ENCODE assay signal across 8 mouse cellular contexts in the genomic region with DNA sequence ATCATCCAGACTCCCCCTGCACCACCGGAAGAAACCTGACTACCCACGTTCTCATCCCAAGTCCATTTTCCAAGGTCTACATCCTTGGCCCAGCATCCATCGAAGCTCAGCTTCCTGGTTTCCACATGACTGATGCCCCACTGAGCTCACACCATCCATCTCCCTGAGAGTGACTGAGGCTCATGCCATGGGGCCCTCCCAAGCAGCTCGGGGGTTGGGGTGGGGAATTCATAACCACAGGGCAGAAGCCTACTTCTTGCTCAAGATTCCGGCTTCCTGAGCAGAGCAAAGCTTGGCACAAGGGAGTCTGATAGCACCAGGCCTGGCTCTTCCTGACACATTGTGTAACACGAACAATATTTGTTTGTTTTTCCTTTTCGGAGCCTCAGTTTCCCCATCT. TPM values are rescaled to one million over a fixed set of nuclear protein-coding genes. Genes with fewer than 3 reads are reported as not detected.
DNase-seq lines count a peak whose midpoint lies in the region; ATAC-seq and TF ChIP-seq lines count a peak whose summit lies in the region.

No protein-coding gene starts in this region.

- peak overlapping the region; percentile 12; the same call in 1 of the 2 replicates for H3K4me3 ChIP-seq in lung, embryonic 14.5 days (ENCODE audit: low read depth, low read length)
- no peak overlapping the region for H3K4me3 ChIP-seq in embryonic facial prominence, embryonic 14.5 days (ENCODE audit: low read depth, low read length)
- peak overlapping the region; percentile 59; the same call in 1 of the 2 replicates for H3K4me3 ChIP-seq in limb, embryonic 12.5 days (replicated peaks)
- peak overlapping the region; percentile 57 for H3K4me3 ChIP-seq in neural tube, embryonic 15.5 days (replicated peaks)

- DNase-seq in lung, embryonic 14.5 days, result no peak
- DNase-seq in lung, postnatal 4 days, result no peak
- DNase-seq in embryonic facial prominence, embryonic 14.5 days (ENCODE audit: low spot score), result no peak
- no peak for DNase-seq in urinary bladder, postnatal 10 days (ENCODE audit: low spot score)
- DNase-seq in frontal cortex, adult 2 months (ENCODE audit: extremely low spot score in 1 of 2, low spot score in 1 of 2), result no peak

- 64% methylated on average over 7 of the region's 7 CpGs for WGBS in lung, embryonic 14.5 days
- WGBS in embryonic facial prominence, embryonic 14.5 days, result 75% methylated on average over 7 of the region's 7 CpGs
- 78% methylated on average over 7 of the region's 7 CpGs for WGBS in limb, embryonic 12.5 days
- WGBS in neural tube, embryonic 15.5 days, result 81% methylated on average over 7 of the region's 7 CpGs

- no peaks in the 10 kb centered on the region for H3K27me3 ChIP-seq in lung, embryonic 14.5 days (ENCODE audit: insufficient read depth, low read length)
- H3K27me3 ChIP-seq in embryonic facial prominence, embryonic 14.5 days (replicated peaks; ENCODE audit: control insufficient read depth, insufficient read depth, low read length), result no peaks in the 10 kb centered on the region
- no peaks in the 10 kb centered on the region for H3K27me3 ChIP-seq in limb, embryonic 12.5 days
- H3K27me3 ChIP-seq in neural tube, embryonic 15.5 days (replicated peaks), result 0 out of 2 replicates have a peak, but pooled peaks cover 3% of the 10 kb centered on the region

- TF ChIP-seq CTCF in lung, embryonic 14.5 days (IDR thresholded peaks at IDR 0.05; ENCODE audit: low read depth), result no peak

- no peaks in the 10 kb centered on the region for H3K9me3 ChIP-seq in lung, embryonic 14.5 days (ENCODE audit: low read depth, low read length)
- H3K9me3 ChIP-seq in embryonic facial prominence, embryonic 14.5 days (ENCODE audit: control insufficient read depth, low read length), result no peaks in the 10 kb centered on the region
- no peaks in the 10 kb centered on the region for H3K9me3 ChIP-seq in limb, embryonic 12.5 days
- H3K9me3 ChIP-seq in neural tube, embryonic 15.5 days (replicated peaks), result no peaks in the 10 kb centered on the region

- H3K9ac ChIP-seq in lung, embryonic 14.5 days, result no peak overlapping the region
- H3K9ac ChIP-seq in embryonic facial prominence, embryonic 14.5 days (ENCODE audit: low read depth, low read length), result no peak overlapping the region
- H3K9ac ChIP-seq in limb, embryonic 12.5 days (replicated peaks), result no peak overlapping the region; the same call in 1 of the 2 replicates
- no peak overlapping the region for H3K9ac ChIP-seq in neural tube, embryonic 15.5 days (replicated peaks)

- peaks cover 11% of the 10 kb centered on the region for H3K4me1 ChIP-seq in lung, embryonic 14.5 days (ENCODE audit: insufficient read depth)
- peaks cover 50% of the 10 kb centered on the region for H3K4me1 ChIP-seq in embryonic facial prominence, embryonic 14.5 days (ENCODE audit: control insufficient read depth, insufficient read depth, low read length)
- H3K4me1 ChIP-seq in limb, embryonic 12.5 days (replicated peaks), result peaks cover 61% of the 10 kb centered on the region
- H3K4me1 ChIP-seq in neural tube, embryonic 15.5 days, result peaks cover 58% of the 10 kb centered on the region

- no peak overlapping the region for H3K27ac ChIP-seq in lung, embryonic 14.5 days (ENCODE audit: low read depth)
- no peak overlapping the region for H3K27ac ChIP-seq in embryonic facial prominence, embryonic 14.5 days (replicated peaks; ENCODE audit: low read depth, low read length)
- H3K27ac ChIP-seq in limb, embryonic 12.5 days, result no peak overlapping the region
- H3K27ac ChIP-seq in neural tube, embryonic 15.5 days (replicated peaks), result no peak overlapping the region

- peak overlapping the region; percentile 99 for H3K4me2 ChIP-seq in lung, embryonic 14.5 days
- H3K4me2 ChIP-seq in embryonic facial prominence, embryonic 14.5 days (ENCODE audit: low read depth, low read length), result peak overlapping the region; percentile 98; the same call in 1 of the 2 replicates
- peak overlapping the region; percentile 97 for H3K4me2 ChIP-seq in limb, embryonic 12.5 days
- peak overlapping the region; percentile 93 for H3K4me2 ChIP-seq in neural tube, embryonic 15.5 days

- no peaks in the 10 kb centered on the region for H3K36me3 ChIP-seq in lung, embryonic 14.5 days (ENCODE audit: insufficient read depth)
- no peaks in the 10 kb centered on the region for H3K36me3 ChIP-seq in embryonic facial prominence, embryonic 14.5 days (ENCODE audit: control insufficient read depth, insufficient read depth, low read length)
- H3K36me3 ChIP-seq in limb, embryonic 12.5 days, result no peaks in the 10 kb centered on the region
- no peaks in the 10 kb centered on the region for H3K36me3 ChIP-seq in neural tube, embryonic 15.5 days

- ATAC-seq in lung, embryonic 14.5 days (ENCODE audit: insufficient read depth), result no peak
- no peak for ATAC-seq in embryonic facial prominence, embryonic 14.5 days (ENCODE audit: low read depth)
- ATAC-seq in limb, embryonic 12.5 days (ENCODE audit: insufficient number of reproducible peaks, insufficient read depth, low FRiP score, low TSS enrichment, low read depth), result no peak
- no peak for ATAC-seq in neural tube, embryonic 15.5 days (ENCODE audit: low FRiP score)
- ATAC-seq in inflammation-experienced regulatory T-cells, adult 6 months, result no peak

RNA-seq across cellular contexts. Expression of a gene that starts 1.4 kb away (rescaled TPM):
- 3.0 and 4.8 TPM in 2 replicates for polyA plus RNA-seq in lung, embryonic 14.5 days (2014; fragmentation: Nextera tagmentation; extraction: Ambion mirVana)
- 5.5 and 5.8 TPM in 2 replicates for polyA plus RNA-seq in embryonic facial prominence, embryonic 14.5 days (2014; fragmentation: Nextera tagmentation; extraction: Ambion mirVana)
- 6.5 and 6.8 TPM in 2 replicates for polyA plus RNA-seq in limb, embryonic 12.5 days (2016; fragmentation: Nextera tagmentation; extraction: Ambion mirVana)
- 8.4 and 8.5 TPM in 2 replicates for polyA plus RNA-seq in neural tube, embryonic 15.5 days (2015; fragmentation: Nextera tagmentation; extraction: Ambion mirVana)
- not detected for polyA plus RNA-seq in inflammation-experienced regulatory T-cells, adult 6 months (2017; shearing (Covaris generic))
- 1.9 and 2.5 TPM in 2 replicates for polyA plus RNA-seq in frontal cortex, adult 2 months (2012; rRNA removed)

RNA-seq across cellular contexts. Expression of a gene that starts 40.7 kb away (rescaled TPM):
- polyA plus RNA-seq in lung, embryonic 14.5 days (2014; fragmentation: Nextera tagmentation; extraction: Ambion mirVana), result 37.6 and 39.8 TPM in 2 replicates
- 28.0 and 31.9 TPM in 2 replicates for polyA plus RNA-seq in embryonic facial prominence, embryonic 14.5 days (2014; fragmentation: Nextera tagmentation; extraction: Ambion mirVana)
- 32.8 and 38.5 TPM in 2 replicates for polyA plus RNA-seq in limb, embryonic 12.5 days (2016; fragmentation: Nextera tagmentation; extraction: Ambion mirVana)
- 25.6 and 29.0 TPM in 2 replicates for polyA plus RNA-seq in neural tube, embryonic 15.5 days (2015; fragmentation: Nextera tagmentation; extraction: Ambion mirVana)
- polyA plus RNA-seq in inflammation-experienced regulatory T-cells, adult 6 months (2017; shearing (Covaris generic)), result 10 to 100 TPM; 12.9 to 21.0 (median 16.1) TPM
- polyA plus RNA-seq in frontal cortex, adult 2 months (2012; rRNA removed), result 70.4 and 73.5 TPM in 2 replicates

RNA-seq across cellular contexts. Expression of a gene that starts 56.6 kb away (rescaled TPM):
- polyA plus RNA-seq in lung, embryonic 14.5 days (2014; fragmentation: Nextera tagmentation; extraction: Ambion mirVana), result 8.0 and 10.0 TPM in 2 replicates
- 7.1 and 8.1 TPM in 2 replicates for polyA plus RNA-seq in embryonic facial prominence, embryonic 14.5 days (2014; fragmentation: Nextera tagmentation; extraction: Ambion mirVana)
- polyA plus RNA-seq in limb, embryonic 12.5 days (2016; fragmentation: Nextera tagmentation; extraction: Ambion mirVana), result 7.0 and 8.3 TPM in 2 replicates
- 10.8 and 14.2 TPM in 2 replicates for polyA plus RNA-seq in neural tube, embryonic 15.5 days (2015; fragmentation: Nextera tagmentation; extraction: Ambion mirVana)
- 10 to 100 TPM; 10.7 to 12.5 (median 11.0) TPM for polyA plus RNA-seq in inflammation-experienced regulatory T-cells, adult 6 months (2017; shearing (Covaris generic))
- polyA plus RNA-seq in frontal cortex, adult 2 months (2012; rRNA removed), result 6.9 and 7.3 TPM in 2 replicates
